Mouse (Mus musculus): ENCODE measurements around the gene As3mt.

DNA sequence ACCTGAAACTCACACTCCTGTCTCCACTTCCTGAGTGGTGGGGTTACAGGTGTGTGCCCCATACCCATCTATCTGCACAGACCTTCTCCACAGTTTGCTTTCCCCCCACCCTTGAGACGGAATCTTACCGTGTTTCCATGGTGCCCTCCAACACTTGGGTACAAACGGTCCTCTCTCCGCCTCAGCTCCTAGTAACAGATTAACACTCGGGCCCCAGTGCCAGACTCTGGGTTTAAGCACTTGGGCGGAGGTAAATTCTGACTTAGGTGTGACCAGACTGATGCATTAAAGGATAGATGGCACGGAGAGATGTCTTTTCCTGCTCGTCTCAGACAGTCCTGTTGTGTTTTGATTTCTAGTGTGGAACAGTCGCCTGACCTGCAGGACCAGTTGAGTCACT lies 6.1 kb upstream of the As3mt start:
- TF ChIP-seq GATA1 (IDR thresholded peaks at IDR 0.05; ENCODE audit: low read length) (no peak), TAL1 (IDR thresholded peaks at IDR 0.05; ENCODE audit: low read length) (no peak)

All from erythroblast, embryonic 14.5 days (primary cell).